Mouse (Mus musculus) liver, embryonic 16.5 days (tissue): ENCODE results near the gene Macrod2. TPM values are rescaled to one million over a fixed set of nuclear protein-coding genes. Genes with fewer than 3 reads are reported as not detected.

Source experiments
- ATAC-seq: fragments of 200-750 bp; cut with Nextera tagmentation; 2 replicates; pipeline ENCODE4 v1.8.0; 2017; ENCODE audit warnings: low read depth, mild to moderate bottlenecking, moderate number of reproducible peaks, moderate library complexity
- H3K27ac ChIP-seq: fragments of 300-500 bp; sonication (generic); 2 replicates; pipeline ENCODE4 v1.5.1; 2014; ENCODE audit warnings: mild to moderate bottlenecking, low read length
- H3K27me3 ChIP-seq: fragments of 300-500 bp; sonication (generic); 2 replicates; pipeline ENCODE4 v1.6.1; 2014; ENCODE audit warnings: low read depth, low read length, mixed read lengths; ENCODE audit not compliant: control insufficient read depth, insufficient read depth
- H3K36me3 ChIP-seq: fragments of 300-500 bp; sonication (generic); 2 replicates; pipeline ENCODE4 v1.6.1; 2014; ENCODE audit warnings: mild to moderate bottlenecking; ENCODE audit not compliant: control insufficient read depth, insufficient read depth
- H3K4me1 ChIP-seq: fragments of 300-500 bp; sonication (generic); 2 replicates; pipeline ENCODE4 v1.6.1; 2014; ENCODE audit warnings: low read depth, low read length, mixed read lengths; ENCODE audit not compliant: control insufficient read depth
- H3K4me2 ChIP-seq: fragments of 300-500 bp; sonication (generic); 2 replicates; pipeline ENCODE4 v1.6.1; 2014; ENCODE audit warnings: low read depth, low read length, mixed read lengths
- H3K4me3 ChIP-seq: fragments of 300-500 bp; sonication (generic); 2 replicates; pipeline ENCODE4 v1.5.1; 2014; ENCODE audit warnings: low read depth, mild to moderate bottlenecking, low read length
- H3K9ac ChIP-seq: fragments of 300-500 bp; sonication (generic); 2 replicates; pipeline ENCODE4 v1.6.1; 2014; ENCODE audit warnings: low read depth, low read length
- H3K9me3 ChIP-seq: fragments of 300-500 bp; sonication (generic); replicated peaks from 2 replicates; pipeline ENCODE4 v1.6.1; 2016; ENCODE audit warnings: low read length; ENCODE audit not compliant: control insufficient read depth
- WGBS: fragments of 180-500 bp; shearing (Covaris S2); extraction: QIAGEN DNeasy Blood & Tissue Kit; methylation state at CpG from one replicate; pipeline ENCODE4 v1.1.7; 2014; ENCODE audit not compliant: insufficient replicate concordance; 5-methylcytosine and 5-hydroxymethylcytosine counted together
- polyA plus RNA-seq: library from polyadenylated mRNA; unstranded; fragments of >200 nt; fragmentation: Nextera tagmentation; extraction: Ambion mirVana; gene quantifications from 2 replicates; pipeline ENCODE4 v1.2.1, GENCODE M21; 2015

The Macrod2 gene
- polyA plus RNA-seq, 1 experiment from 2014 or later: 5.5 TPM

DNA sequence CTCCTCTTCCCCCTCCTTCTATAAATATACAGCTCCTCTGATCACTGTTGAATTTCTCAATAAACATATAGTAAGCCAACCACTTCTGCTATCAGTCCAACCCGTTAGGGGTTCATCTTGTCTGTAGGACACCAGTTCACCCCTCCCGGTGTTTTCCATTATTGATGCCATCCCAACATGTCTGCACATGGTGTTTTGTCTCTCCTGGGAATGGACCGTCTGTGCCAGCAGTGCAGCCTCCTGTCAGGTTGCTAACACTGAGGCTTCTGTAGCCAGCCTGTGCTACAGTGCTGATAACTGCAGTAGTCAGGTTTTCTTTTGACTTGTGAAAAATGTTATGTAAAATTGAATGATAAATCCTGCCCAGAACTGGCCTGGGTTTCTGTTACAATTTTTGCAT is 1928.0 kb downstream of the Macrod2 start:
- Histone ChIP-seq H3K36me3 (no peaks in the 10 kb centered on the region), H3K27me3 (no peaks in the 10 kb centered on the region), H3K9ac (no peak overlapping the region), H3K4me3 (no peak overlapping the region), H3K27ac (no peak overlapping the region), H3K4me1 (no peaks in the 10 kb centered on the region), H3K4me2 (no peak overlapping the region), H3K9me3 (no peaks in the 10 kb centered on the region)
- ATAC-seq: no peak
- WGBS: 69% methylated on average over 3 of the region's 3 CpGs

DNA sequence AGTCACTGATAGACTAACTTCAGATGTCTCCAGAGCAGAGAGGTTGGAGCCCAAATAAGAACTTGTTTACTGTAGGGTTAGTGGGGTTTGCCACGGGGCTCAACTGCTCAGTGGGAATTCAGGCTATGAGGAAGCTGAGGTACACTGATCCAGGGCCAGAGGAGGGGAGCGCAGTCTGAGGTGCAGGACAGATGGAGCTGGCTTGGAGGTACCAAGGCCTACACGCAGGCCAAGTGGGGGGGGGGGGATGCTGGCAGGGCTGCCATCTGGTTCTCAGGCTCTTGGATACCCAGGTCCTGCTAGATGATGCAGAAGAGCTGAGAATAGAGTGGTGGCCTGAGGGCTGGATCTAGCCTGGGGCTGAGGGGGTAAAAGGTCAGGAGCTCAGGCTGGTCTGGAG is 1931.6 kb downstream of the Macrod2 start:
- no peak overlapping the region for H3K27ac ChIP-seq

DNA sequence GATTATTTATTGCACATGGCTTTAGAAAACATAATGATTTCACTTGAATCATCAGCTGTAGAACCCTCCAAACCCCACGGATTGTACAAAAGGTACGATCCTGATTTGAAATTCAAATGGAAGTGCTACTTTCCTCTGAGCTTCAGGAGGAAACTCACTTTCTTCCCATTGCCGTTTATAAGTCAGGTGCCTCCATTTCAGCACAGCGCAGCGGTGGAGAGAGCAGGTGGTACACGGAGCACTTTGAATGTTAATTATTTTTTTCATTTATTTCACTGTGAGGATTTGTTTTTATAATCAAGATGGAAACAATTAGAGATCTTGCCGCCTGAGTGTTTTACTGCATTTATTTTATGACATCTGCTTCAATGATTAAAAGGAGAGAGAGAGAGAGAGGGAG is 1934.7 kb downstream of the Macrod2 start:
- H3K27me3 ChIP-seq: no peaks in the 10 kb centered on the region
- H3K27ac ChIP-seq: no peak overlapping the region
- no peak overlapping the region for H3K4me3 ChIP-seq
- H3K4me1 ChIP-seq: no peaks in the 10 kb centered on the region
- WGBS: 60% methylated on average over 7 of the region's 7 CpGs
- no peaks in the 10 kb centered on the region for H3K9me3 ChIP-seq
- H3K9ac ChIP-seq: no peak overlapping the region
- ATAC-seq: no peak
- H3K4me2 ChIP-seq: no peak overlapping the region
- H3K36me3 ChIP-seq: no peaks in the 10 kb centered on the region

More for the DNA sequence above, 1931.6 kb downstream of the Macrod2 start:
- no peaks in the 10 kb centered on the region for H3K27me3 ChIP-seq
- ATAC-seq: no peak
- H3K4me2 ChIP-seq: no peak overlapping the region
- no peak overlapping the region for H3K9ac ChIP-seq
- H3K4me1 ChIP-seq: no peaks in the 10 kb centered on the region
- 58% methylated on average over 3 of the region's 3 CpGs for WGBS
- H3K9me3 ChIP-seq: no peaks in the 10 kb centered on the region
- no peak overlapping the region for H3K4me3 ChIP-seq
- H3K36me3 ChIP-seq: no peaks in the 10 kb centered on the region

DNA sequence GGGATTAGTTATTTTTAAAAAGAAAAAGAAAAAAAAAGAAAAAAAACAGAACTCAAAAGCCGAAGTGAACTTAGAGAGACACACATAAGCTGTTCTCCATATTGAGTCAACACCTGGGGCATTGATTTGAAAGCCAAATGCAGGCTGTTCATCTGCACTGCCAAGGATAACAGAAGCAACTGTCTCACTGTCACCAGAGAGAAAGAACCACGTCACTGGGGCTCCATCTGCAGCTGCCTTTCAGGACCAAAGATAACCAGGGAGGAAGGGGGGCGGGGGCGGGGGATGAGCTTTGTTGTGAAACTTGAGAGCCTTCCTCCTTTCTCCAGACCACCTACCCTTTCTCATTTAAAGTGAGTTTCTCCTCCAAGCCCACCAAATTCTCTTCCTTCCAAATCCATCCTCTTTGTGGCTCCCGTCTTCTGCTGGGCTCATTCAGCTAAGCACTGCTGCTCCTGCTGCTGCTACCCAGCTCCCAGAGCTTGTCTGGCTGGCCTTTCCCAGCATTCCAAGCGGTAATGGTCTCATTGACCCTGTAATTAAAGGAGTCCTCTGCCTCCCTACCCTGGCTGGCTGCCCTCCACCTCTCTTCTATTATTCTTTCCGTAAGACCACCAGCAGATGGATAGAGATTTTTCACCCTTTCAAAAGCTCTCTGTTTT is 1939.5 kb downstream of the Macrod2 start:
- Histone ChIP-seq H3K36me3 (no peaks in the 10 kb centered on the region), H3K9me3 (no peaks in the 10 kb centered on the region), H3K27me3 (no peaks in the 10 kb centered on the region), H3K4me3 (no peak overlapping the region), H3K4me2 (no peak overlapping the region), H3K9ac (no peak overlapping the region), H3K4me1 (no peaks in the 10 kb centered on the region), H3K27ac (no peak overlapping the region)
- 18% methylated on average over 7 of the region's 7 CpGs for WGBS
- ATAC-seq: no peak

DNA sequence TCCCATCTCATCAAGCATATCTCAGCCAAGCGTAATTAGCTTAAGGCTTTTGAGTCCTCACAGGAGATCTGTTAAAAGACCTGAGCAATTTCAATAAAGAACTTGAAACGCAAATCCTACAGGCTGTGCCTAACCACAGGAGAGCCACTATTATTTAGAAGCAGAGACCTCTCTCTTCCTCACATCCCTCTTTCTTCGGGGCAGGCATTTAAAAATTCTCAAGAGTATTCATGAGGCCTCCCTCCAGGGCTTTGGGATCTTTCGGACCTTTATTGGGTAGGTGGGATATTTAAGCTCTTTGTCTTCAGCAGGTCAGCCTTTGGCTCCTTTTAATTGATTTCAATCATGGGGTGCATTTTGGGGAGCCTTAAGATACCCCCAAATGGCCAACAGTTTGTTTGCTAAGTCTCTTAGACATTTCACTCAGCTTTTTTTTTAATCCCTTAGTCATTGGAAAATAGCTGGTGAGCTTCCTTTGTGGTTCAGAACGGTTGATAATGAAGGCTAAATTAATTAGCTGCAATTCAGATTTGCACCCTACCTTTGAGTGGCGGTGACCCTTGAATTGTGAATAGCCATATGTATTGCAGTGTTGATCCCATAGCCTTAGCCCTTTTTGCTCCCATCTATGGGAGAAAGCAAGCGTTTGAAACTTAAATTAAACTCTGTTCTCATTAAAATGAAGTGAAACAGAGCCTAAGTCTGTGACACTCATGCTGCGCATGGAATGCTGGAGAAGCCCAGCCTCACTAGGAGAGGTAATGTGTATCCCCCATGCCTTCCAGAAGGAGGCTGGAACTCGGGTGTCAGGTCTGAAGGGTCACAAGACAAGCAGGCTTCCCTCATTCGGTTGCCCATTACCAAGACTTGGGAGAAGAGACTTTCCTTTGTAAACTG is 1940.2 kb downstream of the Macrod2 start:
- no peak overlapping the region for H3K4me2 ChIP-seq
- H3K36me3 ChIP-seq: no peaks in the 10 kb centered on the region
- H3K9me3 ChIP-seq: no peaks in the 10 kb centered on the region
- no peak overlapping the region for H3K27ac ChIP-seq
- H3K27me3 ChIP-seq: no peaks in the 10 kb centered on the region
- H3K9ac ChIP-seq: no peak overlapping the region
- no peak for ATAC-seq
- 43% methylated on average over 10 of the region's 10 CpGs for WGBS
- H3K4me1 ChIP-seq: no peaks in the 10 kb centered on the region
- H3K4me3 ChIP-seq: no peak overlapping the region

DNA sequence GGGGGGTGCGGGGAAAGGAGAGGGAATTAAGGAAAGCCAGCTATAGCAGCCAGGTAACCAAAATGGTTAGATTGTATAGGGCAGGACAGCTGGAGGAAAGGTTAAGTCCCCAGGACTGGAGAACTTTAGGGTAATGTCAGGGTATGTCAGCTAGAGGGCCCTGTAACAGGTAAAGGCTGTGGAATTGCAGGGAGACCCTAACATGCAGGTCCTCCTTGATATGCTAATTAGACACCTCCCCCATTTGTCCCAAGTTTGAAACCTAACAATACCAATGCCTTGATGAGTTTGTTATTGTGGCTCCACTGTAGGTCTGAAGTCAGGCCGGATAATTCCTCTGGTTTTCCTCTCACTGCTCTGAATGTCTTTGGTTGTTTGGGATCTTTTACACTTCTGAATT is 1948.9 kb downstream of the Macrod2 start:
- ATAC-seq: no peak
- H3K9ac ChIP-seq: no peak overlapping the region
- 37% methylated on average over 1 of the region's 2 CpGs for WGBS
- no peaks in the 10 kb centered on the region for H3K36me3 ChIP-seq
- H3K4me3 ChIP-seq: no peak overlapping the region
- H3K27ac ChIP-seq: no peak overlapping the region
- H3K4me1 ChIP-seq: no peaks in the 10 kb centered on the region
- no peak overlapping the region for H3K4me2 ChIP-seq
- no peaks in the 10 kb centered on the region for H3K9me3 ChIP-seq
- no peaks in the 10 kb centered on the region for H3K27me3 ChIP-seq

DNA sequence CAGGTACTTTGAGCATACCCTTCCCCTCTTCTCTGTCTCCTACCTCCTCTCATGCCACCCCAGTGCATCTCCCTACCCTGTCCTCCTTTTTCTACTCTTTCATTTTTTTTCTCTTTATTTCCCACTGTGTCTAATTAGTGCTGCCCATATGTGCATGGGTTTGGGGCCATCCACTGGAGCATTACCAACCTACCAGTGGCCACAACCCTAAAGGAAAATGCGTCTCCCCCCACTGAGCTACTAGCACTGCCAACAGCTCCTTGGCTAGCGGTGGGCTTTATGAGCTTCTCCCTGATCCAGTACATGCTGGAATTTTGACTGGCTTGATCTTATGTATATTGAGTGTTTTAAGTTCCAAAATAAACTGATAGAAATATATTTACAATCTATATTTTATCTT is 1949.6 kb downstream of the Macrod2 start:
- no peak for ATAC-seq
- no peak overlapping the region for H3K4me3 ChIP-seq
- WGBS: 71% methylated on average over 2 of the region's 2 CpGs
- H3K27ac ChIP-seq: no peak overlapping the region
- no peak overlapping the region for H3K4me2 ChIP-seq
- no peaks in the 10 kb centered on the region for H3K4me1 ChIP-seq
- no peak overlapping the region for H3K9ac ChIP-seq
- H3K27me3 ChIP-seq: no peaks in the 10 kb centered on the region
- no peaks in the 10 kb centered on the region for H3K36me3 ChIP-seq
- H3K9me3 ChIP-seq: no peaks in the 10 kb centered on the region

DNA sequence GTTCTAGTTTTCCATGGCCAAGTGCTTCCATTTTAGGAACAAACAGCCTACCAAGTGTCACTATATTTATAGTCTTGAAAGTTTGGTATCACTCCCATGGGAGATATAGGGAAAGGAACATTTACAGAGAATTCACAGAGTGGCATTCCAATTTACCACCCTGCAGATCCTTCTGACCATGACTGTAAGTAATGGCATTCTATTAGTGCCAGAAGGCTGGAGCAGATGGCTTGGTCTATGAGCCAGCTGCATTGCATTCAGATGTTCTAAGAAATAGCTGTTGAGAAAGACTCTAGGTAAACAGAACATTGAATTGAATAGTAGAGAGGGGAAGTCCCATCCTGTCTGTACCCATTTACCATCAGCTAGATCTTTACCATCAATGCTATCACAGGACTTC is 1954.7 kb downstream of the Macrod2 start:
- no peak overlapping the region for H3K9ac ChIP-seq
- H3K27ac ChIP-seq: no peak overlapping the region
- no peaks in the 10 kb centered on the region for H3K9me3 ChIP-seq
- no peaks in the 10 kb centered on the region for H3K27me3 ChIP-seq
- ATAC-seq: no peak
- H3K4me2 ChIP-seq: no peak overlapping the region
- H3K36me3 ChIP-seq: no peaks in the 10 kb centered on the region
- H3K4me3 ChIP-seq: no peak overlapping the region
- no peaks in the 10 kb centered on the region for H3K4me1 ChIP-seq

DNA sequence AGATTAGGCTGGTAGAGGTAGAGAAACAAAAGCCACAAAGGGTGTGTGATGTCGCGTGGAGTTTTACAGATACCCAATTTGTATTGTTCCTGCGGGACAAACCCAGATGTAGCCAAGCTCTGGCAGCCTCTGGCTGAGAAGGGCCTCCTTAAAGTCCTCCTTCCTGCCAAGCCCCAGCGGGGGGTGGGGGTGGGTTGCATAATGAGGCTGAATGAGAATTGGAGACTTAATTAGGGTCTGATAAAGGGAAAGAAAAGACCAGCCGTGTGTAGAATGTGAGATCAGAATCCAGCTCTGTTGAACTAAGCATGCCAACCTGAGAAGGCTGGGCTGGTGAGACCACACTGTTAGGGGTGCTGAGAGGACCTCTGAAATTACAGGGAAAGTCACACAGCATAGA is 1967.8 kb downstream of the Macrod2 start:
- Histone ChIP-seq H3K4me2 (no peak overlapping the region), H3K36me3 (no peaks in the 10 kb centered on the region), H3K9me3 (no peaks in the 10 kb centered on the region), H3K27ac (no peak overlapping the region), H3K4me3 (no peak overlapping the region), H3K27me3 (no peaks in the 10 kb centered on the region), H3K4me1 (no peaks in the 10 kb centered on the region), H3K9ac (no peak overlapping the region)
- ATAC-seq: no peak
- WGBS: 17% methylated on average over 5 of the region's 5 CpGs
